Mouse (Mus musculus) hindbrain, embryonic 14.5 days (tissue): ENCODE results near the gene Rap1gap2. TPM values are rescaled to one million over a fixed set of nuclear protein-coding genes. Genes with fewer than 3 reads are reported as not detected.

Experiments
- ATAC-seq: fragments of 200-750 bp; cut with Nextera tagmentation; 2 replicates; pipeline ENCODE4 v1.8.0; 2017; ENCODE audit warnings: moderate number of reproducible peaks, mild to moderate bottlenecking, moderate TSS enrichment, moderate library complexity; ENCODE audit not compliant: low FRiP score
- DNase-seq: peaks from one replicate; pipeline ENCODE4 v3.0.0-alpha.2; 2015; ENCODE audit warnings: low spot score
- H3K27ac ChIP-seq: fragments of 300-500 bp; sonication (generic); 2 replicates; pipeline ENCODE4 v1.5.1; 2014; ENCODE audit warnings: mild to moderate bottlenecking, moderate library complexity
- H3K27me3 ChIP-seq: fragments of 300-500 bp; sonication (generic); 2 replicates; pipeline ENCODE4 v1.6.1; 2014; ENCODE audit warnings: mild to moderate bottlenecking, low read length, mixed read lengths; ENCODE audit not compliant: control insufficient read depth, insufficient read depth
- H3K36me3 ChIP-seq: fragments of 300-500 bp; sonication (generic); replicated peaks from 2 replicates; pipeline ENCODE4 v1.6.1; 2014; ENCODE audit not compliant: control insufficient read depth, insufficient read depth
- H3K4me1 ChIP-seq: fragments of 300-500 bp; sonication (generic); replicated peaks from 2 replicates; pipeline ENCODE4 v1.6.1; 2014; ENCODE audit warnings: antibody characterized with exemption, low read length, mixed read lengths; ENCODE audit not compliant: control insufficient read depth, insufficient read depth
- H3K4me2 ChIP-seq: fragments of 300-500 bp; sonication (generic); replicated peaks from 2 replicates; pipeline ENCODE4 v1.6.1; 2014; ENCODE audit warnings: mild to moderate bottlenecking, moderate library complexity
- H3K4me3 ChIP-seq: fragments of 300-500 bp; sonication (generic); replicated peaks from 2 replicates; pipeline ENCODE4 v1.5.1; 2014; ENCODE audit warnings: mild to moderate bottlenecking, low read length
- H3K9ac ChIP-seq: fragments of 300-500 bp; sonication (generic); 2 replicates; pipeline ENCODE4 v1.6.1; 2014
- H3K9me3 ChIP-seq: fragments of 300-500 bp; sonication (generic); 2 replicates; pipeline ENCODE4 v1.6.1; 2016; ENCODE audit warnings: low read length; ENCODE audit not compliant: control insufficient read depth
- WGBS: fragments of 180-500 bp; shearing (Covaris S2); extraction: QIAGEN DNeasy Blood & Tissue Kit; methylation state at CpG from one replicate; pipeline ENCODE4 v1.1.7; 2014; 5-methylcytosine and 5-hydroxymethylcytosine counted together
- polyA plus RNA-seq: library from polyadenylated mRNA; unstranded; fragments of >200 nt; fragmentation: Nextera tagmentation; extraction: Ambion mirVana; gene quantifications from 2 replicates; pipeline ENCODE4 v1.2.1, GENCODE M21; 2014

The Rap1gap2 gene
- polyA plus RNA-seq, 1 experiment from 2014 or later = 11.2 TPM

- Histone ChIP-seq H3K4me1 (peaks cover 15% of the 10 kb centered on the region), H3K4me2 (no peak overlapping the region; the same call in 1 of the 2 replicates), H3K9ac (peak overlapping the region; percentile 35), H3K27me3 (no peaks in the 10 kb centered on the region), H3K27ac (peak overlapping the region; percentile 86), H3K4me3 (no peak overlapping the region), H3K9me3 (no peaks in the 10 kb centered on the region), H3K36me3 (no peaks in the 10 kb centered on the region)
- 32% methylated on average over 15 of the region's 15 CpGs for WGBS
- peak; percentile 79 for ATAC-seq
- DNase-seq = peak; percentile 66
These were observed 55.9 kb downstream of the Rap1gap2 start for GRCm38 (mm10) chr11:74554683-74555341.

GRCm38 (mm10) chr11:74551568-74551967 lies 59.1 kb downstream of the Rap1gap2 start:
- H3K4me2 ChIP-seq = no peak overlapping the region
- no peaks in the 10 kb centered on the region for H3K9me3 ChIP-seq
- no peak overlapping the region for H3K27ac ChIP-seq
- no peak for ATAC-seq
- no peaks in the 10 kb centered on the region for H3K27me3 ChIP-seq
- WGBS = 81% methylated on average over 6 of the region's 6 CpGs
- no peak overlapping the region for H3K4me3 ChIP-seq
- peaks cover 26% of the 10 kb centered on the region for H3K4me1 ChIP-seq
- no peak for DNase-seq
- H3K9ac ChIP-seq = no peak overlapping the region
- no peaks in the 10 kb centered on the region for H3K36me3 ChIP-seq

DNA sequence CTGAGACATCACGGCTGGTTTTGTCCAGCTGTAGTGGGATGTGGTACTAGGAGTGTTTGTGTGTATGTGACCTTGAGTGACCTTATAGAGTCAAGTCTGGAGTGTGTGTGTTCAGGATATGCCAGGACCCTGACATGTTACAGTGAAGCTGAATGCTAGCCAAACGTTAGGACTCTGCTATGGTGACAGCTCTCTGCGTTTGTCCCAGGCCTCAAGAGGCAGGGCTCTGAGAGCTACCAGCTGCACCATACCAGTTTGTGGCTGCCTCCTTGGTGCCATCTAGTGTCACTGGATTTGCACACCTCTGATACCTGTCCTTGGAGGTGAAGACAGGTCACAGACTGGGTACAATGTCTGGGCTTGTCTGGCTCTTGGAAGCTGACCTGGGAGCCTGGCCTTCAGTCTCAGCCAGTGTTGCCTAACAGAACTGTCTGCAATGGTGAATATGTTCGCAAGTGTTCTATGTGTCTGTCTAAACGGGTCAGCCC lies 60.1 kb downstream of the Rap1gap2 start:
- Histone ChIP-seq H3K4me2 (no peak overlapping the region), H3K27me3 (no peaks in the 10 kb centered on the region), H3K27ac (no peak overlapping the region), H3K4me1 (peaks cover 20% of the 10 kb centered on the region), H3K9me3 (no peaks in the 10 kb centered on the region), H3K4me3 (no peak overlapping the region), H3K36me3 (no peaks in the 10 kb centered on the region), H3K9ac (no peak overlapping the region)
- 66% methylated on average over 5 of the region's 5 CpGs for WGBS
- DNase-seq (no peak), ATAC-seq (no peak)

DNA sequence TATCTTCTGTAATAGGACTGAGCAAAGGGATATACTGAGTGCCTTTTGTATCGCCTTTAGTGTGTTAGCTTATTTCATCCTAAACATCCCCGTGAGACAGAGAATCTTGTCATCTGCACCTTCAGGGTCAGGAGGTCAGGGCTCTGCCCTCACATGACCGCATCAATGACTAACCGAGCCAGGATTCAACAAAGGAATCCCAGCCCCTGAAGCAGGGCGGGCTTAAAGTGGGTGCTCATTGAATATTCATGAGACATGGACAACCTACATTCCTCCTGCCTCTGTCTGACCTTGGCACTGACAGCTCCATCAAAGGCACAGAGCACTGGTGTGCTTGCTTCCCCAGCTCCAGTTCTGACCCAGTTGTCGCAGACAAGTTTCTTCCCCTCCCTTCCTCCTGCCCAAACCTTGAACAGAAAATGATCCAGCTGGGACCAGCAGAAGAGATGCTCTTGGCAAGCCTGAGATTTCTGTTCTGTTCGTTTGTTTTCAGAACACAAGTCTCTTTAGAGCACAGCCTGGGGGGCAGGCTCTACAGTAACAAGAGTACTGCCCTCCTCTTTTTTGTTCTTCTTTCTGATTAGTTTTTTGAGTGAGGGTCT lies 61.8 kb downstream of the Rap1gap2 start:
- Histone ChIP-seq H3K9me3 (no peaks in the 10 kb centered on the region), H3K27me3 (no peaks in the 10 kb centered on the region), H3K27ac (no peak overlapping the region), H3K4me2 (no peak overlapping the region), H3K9ac (no peak overlapping the region), H3K4me3 (no peak overlapping the region), H3K36me3 (no peaks in the 10 kb centered on the region), H3K4me1 (peaks cover 11% of the 10 kb centered on the region; the same call in 1 of the 2 replicates)
- ATAC-seq (no peak), DNase-seq (no peak)
- WGBS = 6% methylated on average over 7 of the region's 7 CpGs

DNA sequence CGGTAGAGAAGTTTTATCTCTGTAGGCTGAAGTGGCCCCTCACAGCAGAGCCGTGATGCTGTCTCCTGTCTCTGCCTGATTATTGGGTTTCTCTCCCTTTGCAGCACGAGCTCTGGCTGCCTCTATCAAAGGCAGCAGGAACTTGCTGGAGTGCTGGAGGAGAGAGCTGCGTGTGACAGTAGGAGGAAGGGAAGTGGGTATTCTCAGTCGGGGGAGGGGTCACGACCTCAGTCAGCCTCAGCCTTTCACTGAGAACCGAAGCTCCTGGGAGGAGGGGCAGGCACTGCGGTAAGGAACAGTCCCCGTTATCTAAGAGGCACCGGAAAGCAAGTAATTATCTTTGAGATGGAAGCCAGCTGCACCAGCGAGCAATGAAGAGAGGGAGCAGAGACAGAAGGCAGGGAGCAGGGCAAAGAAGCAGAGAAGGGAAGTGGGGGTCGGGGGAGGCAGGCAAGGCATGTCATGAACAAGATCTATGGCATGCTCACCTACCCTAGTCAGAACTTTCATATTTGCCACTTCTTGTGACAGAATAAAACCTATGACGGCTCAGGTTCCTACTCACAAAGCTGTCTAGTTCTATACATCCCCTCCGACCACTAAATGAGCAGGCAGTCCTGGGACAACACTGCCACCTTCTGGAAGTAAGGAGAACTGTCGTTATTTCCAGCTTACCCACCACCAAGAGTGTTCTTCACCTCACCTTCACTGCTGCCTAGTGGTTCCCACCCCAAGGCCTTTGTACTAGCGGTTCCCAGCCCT lies 63.6 kb downstream of the Rap1gap2 start:
- peak overlapping the region; percentile 47 for H3K4me2 ChIP-seq
- no peaks in the 10 kb centered on the region for H3K36me3 ChIP-seq
- 4% methylated on average over 16 of the region's 16 CpGs for WGBS
- DNase-seq (peak; percentile 81), ATAC-seq (peak; percentile 77)
- H3K9me3 ChIP-seq = no peaks in the 10 kb centered on the region
- peak overlapping the region; percentile 7 for H3K4me3 ChIP-seq
- no peaks in the 10 kb centered on the region for H3K27me3 ChIP-seq
- peak overlapping the region; percentile 39 for H3K27ac ChIP-seq
- H3K4me1 ChIP-seq = peaks cover 11% of the 10 kb centered on the region; the same call in 1 of the 2 replicates
- H3K9ac ChIP-seq = 0 out of 2 replicates have a peak overlapping the region, but pooled peaks have one; percentile 16

- WGBS = 39% methylated on average over 4 of the region's 4 CpGs
- DNase-seq = peak; percentile 61
- Histone ChIP-seq H3K27ac (no peak overlapping the region), H3K9ac (no peak overlapping the region), H3K36me3 (no peaks in the 10 kb centered on the region), H3K27me3 (no peaks in the 10 kb centered on the region), H3K4me1 (peaks cover 11% of the 10 kb centered on the region; the same call in 1 of the 2 replicates), H3K4me2 (no peak overlapping the region), H3K9me3 (no peaks in the 10 kb centered on the region), H3K4me3 (no peak overlapping the region)
- no peak for ATAC-seq
These were observed 64.5 kb downstream of the Rap1gap2 start for GRCm38 (mm10) chr11:74546165-74546564.

GRCm38 (mm10) chr11:74545560-74545959 lies 65.2 kb downstream of the Rap1gap2 start:
- Histone ChIP-seq H3K36me3 (no peaks in the 10 kb centered on the region), H3K4me1 (peaks cover 11% of the 10 kb centered on the region; the same call in 1 of the 2 replicates)
- WGBS = 97% methylated on average over 2 of the region's 2 CpGs

DNA sequence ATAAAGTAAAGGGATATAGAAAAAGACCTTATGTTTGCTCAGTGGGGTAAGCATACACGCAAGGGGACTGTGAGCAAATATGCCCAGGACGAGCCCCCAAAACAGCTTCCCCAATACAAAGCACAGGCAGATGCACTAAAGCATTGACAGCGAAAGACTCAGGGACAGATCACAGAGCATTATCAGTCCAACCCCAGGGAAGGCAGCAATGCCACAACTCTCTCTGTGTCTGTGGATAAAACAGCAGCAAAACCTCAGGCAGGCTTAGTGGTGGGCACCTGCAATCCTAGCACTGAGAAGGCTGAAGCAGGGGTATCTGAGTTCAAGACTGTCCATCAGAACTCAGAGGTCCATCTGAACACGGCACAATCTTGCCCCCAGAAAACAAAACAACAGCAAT lies 73.4 kb downstream of the Rap1gap2 start:
- WGBS = 88% methylated on average over 4 of the region's 4 CpGs
- no peak overlapping the region for H3K4me3 ChIP-seq
- H3K9me3 ChIP-seq = no peaks in the 10 kb centered on the region
- ATAC-seq (no peak), DNase-seq (no peak)
- H3K9ac ChIP-seq = no peak overlapping the region
- H3K4me1 ChIP-seq = 0 out of 2 replicates have a peak, but pooled peaks cover 5% of the 10 kb centered on the region
- H3K27ac ChIP-seq = no peak overlapping the region
- H3K4me2 ChIP-seq = no peak overlapping the region
- H3K36me3 ChIP-seq = no peaks in the 10 kb centered on the region
- H3K27me3 ChIP-seq = no peaks in the 10 kb centered on the region

More at GRCm38 (mm10) chr11:74545560-74545959, 65.2 kb downstream of the Rap1gap2 start:
- Histone ChIP-seq H3K27me3 (no peaks in the 10 kb centered on the region), H3K4me2 (no peak overlapping the region), H3K9me3 (no peaks in the 10 kb centered on the region), H3K9ac (no peak overlapping the region), H3K4me3 (no peak overlapping the region), H3K27ac (no peak overlapping the region)
- DNase-seq (no peak), ATAC-seq (no peak)
